13 mouse cellular contexts compared by ENCODE assay signal in genomic region chr5:135996162-135996561, GRCm38 (mm10). TPM values are rescaled to one million over a fixed set of nuclear protein-coding genes. Genes with fewer than 3 reads are reported as not detected.
DNase-seq lines count a peak whose midpoint lies in the region; ATAC-seq lines count a peak whose summit lies in the region.
"Had no signal": no experiment of that assay in that cellular context is flagged by ENCODE, and none has a peak within 500 bp of the region (broad histone marks: within the 10 kb centered on the region; RNA-seq: fewer than 3 reads in every experiment).

No protein-coding gene starts in this region.

- peaks cover 48% of the 10 kb centered on the region for H3K36me3 ChIP-seq in midbrain, embryonic 10.5 days
- peaks cover 8% of the 10 kb centered on the region; the same call in 1 of the 2 replicates for H3K36me3 ChIP-seq in midbrain, embryonic 11.5 days (ENCODE audit: control insufficient read depth, insufficient read depth, low read length)
- peaks cover 3% of the 10 kb centered on the region; the same call in 1 of the 2 replicates for H3K36me3 ChIP-seq in neural tube, embryonic 14.5 days (ENCODE audit: control insufficient read depth, insufficient read depth, low read length)

- no peaks in the 10 kb centered on the region for H3K27me3 ChIP-seq in midbrain, embryonic 10.5 days (ENCODE audit: low read depth, poor library complexity, severe bottlenecking)
- no peaks in the 10 kb centered on the region for H3K27me3 ChIP-seq in midbrain, embryonic 11.5 days (ENCODE audit: control insufficient read depth, insufficient read depth, low read length)
- no peaks in the 10 kb centered on the region for H3K27me3 ChIP-seq in neural tube, embryonic 14.5 days (ENCODE audit: control insufficient read depth, insufficient read depth, low read length)

- no peaks in the 10 kb centered on the region; the same call in 1 of the 2 replicates for H3K9me3 ChIP-seq in midbrain, embryonic 10.5 days (replicated peaks)
- H3K9me3 ChIP-seq in midbrain, embryonic 11.5 days (ENCODE audit: control insufficient read depth, low read length) = no peaks in the 10 kb centered on the region
- no peaks in the 10 kb centered on the region for H3K9me3 ChIP-seq in neural tube, embryonic 14.5 days (ENCODE audit: control insufficient read depth, low read length)

- H3K4me3 ChIP-seq in midbrain, embryonic 10.5 days = peak overlapping the region; percentile 87; the same call in 1 of the 2 replicates
- H3K4me3 ChIP-seq in midbrain, embryonic 11.5 days (ENCODE audit: low read depth, low read length) = no peak overlapping the region
- H3K4me3 ChIP-seq in neural tube, embryonic 14.5 days (ENCODE audit: low read depth, low read length) = no peak overlapping the region

- H3K27ac ChIP-seq in midbrain, embryonic 10.5 days (replicated peaks) = no peak overlapping the region
- no peak overlapping the region for H3K27ac ChIP-seq in midbrain, embryonic 11.5 days (ENCODE audit: low read depth, low read length)
- no peak overlapping the region for H3K27ac ChIP-seq in neural tube, embryonic 14.5 days (ENCODE audit: low read depth, low read length)

- no peak overlapping the region for H3K4me2 ChIP-seq in midbrain, embryonic 11.5 days
- H3K4me2 ChIP-seq in neural tube, embryonic 14.5 days (ENCODE audit: low read depth, low read length) = peak overlapping the region; percentile 59

- 93% methylated on average over 8 of the region's 8 CpGs for WGBS in midbrain, embryonic 10.5 days
- WGBS in midbrain, embryonic 11.5 days = 94% methylated on average over 8 of the region's 8 CpGs
- WGBS in neural tube, embryonic 14.5 days = 91% methylated on average over 8 of the region's 8 CpGs

- H3K9ac ChIP-seq in midbrain, embryonic 11.5 days (ENCODE audit: low read length) = no peak overlapping the region
- no peak overlapping the region; the same call in 1 of the 2 replicates for H3K9ac ChIP-seq in neural tube, embryonic 14.5 days (replicated peaks; ENCODE audit: low read depth, low read length)

- H3K4me1 ChIP-seq in midbrain, embryonic 10.5 days = peaks cover 12% of the 10 kb centered on the region
- peaks cover 6% of the 10 kb centered on the region for H3K4me1 ChIP-seq in midbrain, embryonic 11.5 days (ENCODE audit: control insufficient read depth, insufficient read depth, low read length)
- peaks cover 5% of the 10 kb centered on the region for H3K4me1 ChIP-seq in neural tube, embryonic 14.5 days (ENCODE audit: control insufficient read depth, insufficient read depth, low read length)

- intact Hi-C loops in heart, postnatal 14 days (cut with DNase I) = loop anchor here (2.0 kb wide), 1 partner anchor 13 kb away; no protein-coding TSS in a partner anchor

- ATAC-seq in midbrain, embryonic 11.5 days (ENCODE audit: low FRiP score) = no peak
- ATAC-seq in neural tube, embryonic 14.5 days (ENCODE audit: low read depth) = no peak
- ATAC-seq in granulocyte monocyte progenitor cell, adult 5-6 weeks (replicated peaks; ENCODE audit: poor library complexity, severe bottlenecking) = no peak
- ATAC-seq: CD4-positive, CD25-positive, alpha-beta regulatory T cell, adult 4 months had no signal

- DNase-seq in heart, adult 11 months = peak; percentile 78
- DNase-seq in heart, postnatal 14 days = no peak
- no peak for DNase-seq in midbrain, embryonic 10.5 days (ENCODE audit: low spot score)
- no peak for DNase-seq in midbrain, embryonic 11.5 days (ENCODE audit: low spot score, missing footprints)
- DNase-seq in gonadal fat pad, adult 2 months (ENCODE audit: low read depth) = peak; percentile 83
- DNase-seq in layer of hippocampus, postnatal 25 days (ENCODE audit: extremely low spot score in 1 of 2, low spot score in 1 of 2) = no peak
- DNase-seq: layer of hippocampus, postnatal 36 days; lung, postnatal 10 days; thymus, adult 2 months had no signal

RNA-seq across cellular contexts. Expression of gene Dtx2, which starts 1.6 kb away (rescaled TPM):
- total RNA-seq in heart, postnatal 14 days (2021) = 1 to 10 TPM; 8.5 to 8.9 TPM
- polyA plus RNA-seq in midbrain, embryonic 10.5 days (2016; fragmentation: Nextera tagmentation; extraction: Ambion mirVana) = 36.3 and 39.6 TPM in 2 replicates
- polyA plus RNA-seq in midbrain, embryonic 11.5 days (2014; fragmentation: Nextera tagmentation; extraction: Ambion mirVana) = 23.2 and 29.6 TPM in 2 replicates
- polyA plus RNA-seq in gonadal fat pad, adult 2 months (2012; rRNA removed) = 44.3 and 51.7 TPM in 2 replicates
- 18.9 and 23.3 TPM in 2 replicates for polyA plus RNA-seq in neural tube, embryonic 14.5 days (2014; fragmentation: Nextera tagmentation; extraction: Ambion mirVana)
- 1 to 10 TPM; 7.8 to 8.2 TPM for total RNA-seq in layer of hippocampus, postnatal 25 days (2021)
- 17.1 and 20.2 TPM in 2 replicates for total RNA-seq in granulocyte monocyte progenitor cell, adult 5-6 weeks (2014; fragmentation: Nextera tagmentation)
- 6.4 and 8.1 TPM in 2 replicates for total RNA-seq in granulocyte monocyte progenitor cell, adult 5-6 weeks (2017)

RNA-seq across cellular contexts. Expression of gene Zp3, which starts 16.3 kb away (rescaled TPM):
- total RNA-seq in heart, postnatal 14 days (2021) = not detected
- polyA plus RNA-seq in midbrain, embryonic 10.5 days (2016; fragmentation: Nextera tagmentation; extraction: Ambion mirVana) = 0.10 TPM in 1 of 2 replicates, not detected in the other
- not detected in 2 replicates for polyA plus RNA-seq in midbrain, embryonic 11.5 days (2014; fragmentation: Nextera tagmentation; extraction: Ambion mirVana)
- not detected in 2 replicates for polyA plus RNA-seq in gonadal fat pad, adult 2 months (2012; rRNA removed)
- 0.29 TPM in 1 of 2 replicates, not detected in the other for polyA plus RNA-seq in neural tube, embryonic 14.5 days (2014; fragmentation: Nextera tagmentation; extraction: Ambion mirVana)
- total RNA-seq in layer of hippocampus, postnatal 25 days (2021) = not detected
- total RNA-seq in granulocyte monocyte progenitor cell, adult 5-6 weeks (2014; fragmentation: Nextera tagmentation) = not detected in 2 replicates
- not detected in 2 replicates for total RNA-seq in granulocyte monocyte progenitor cell, adult 5-6 weeks (2017)
- total RNA-seq: gastrocnemius, adult 8-10 months; layer of hippocampus, postnatal 36 days had no signal
- polyA plus RNA-seq: CD4-positive, CD25-positive, alpha-beta regulatory T cell, adult 4 months had no signal

RNA-seq across cellular contexts. Expression of gene Ssc4d, which starts 21.8 kb away (rescaled TPM):
- total RNA-seq in heart, postnatal 14 days (2021) = 1 to 10 TPM in 1 of 2 experiments, under 1 TPM in 1; 0.41 to 1.3 TPM
- 1.7 TPM in 2 replicates for polyA plus RNA-seq in midbrain, embryonic 10.5 days (2016; fragmentation: Nextera tagmentation; extraction: Ambion mirVana)
- 0.68 and 0.86 TPM in 2 replicates for polyA plus RNA-seq in midbrain, embryonic 11.5 days (2014; fragmentation: Nextera tagmentation; extraction: Ambion mirVana)
- polyA plus RNA-seq in gonadal fat pad, adult 2 months (2012; rRNA removed) = 12.2 and 15.4 TPM in 2 replicates
- polyA plus RNA-seq in neural tube, embryonic 14.5 days (2014; fragmentation: Nextera tagmentation; extraction: Ambion mirVana) = 1.0 and 1.4 TPM in 2 replicates
- 1 to 10 TPM in 1 of 2 experiments, under 1 TPM in 1; 0.77 to 1.3 TPM for total RNA-seq in layer of hippocampus, postnatal 25 days (2021)
- total RNA-seq in granulocyte monocyte progenitor cell, adult 5-6 weeks (2014; fragmentation: Nextera tagmentation) = 1.8 and 5.0 TPM in 2 replicates
- total RNA-seq in granulocyte monocyte progenitor cell, adult 5-6 weeks (2017) = 0.90 TPM in 1 of 2 replicates, not detected in the other

RNA-seq across cellular contexts. Expression of gene Upk3b, which starts 42.1 kb away (rescaled TPM):
- total RNA-seq in heart, postnatal 14 days (2021) = 10 to 100 TPM; 24.8 to 26.5 TPM
- polyA plus RNA-seq in midbrain, embryonic 10.5 days (2016; fragmentation: Nextera tagmentation; extraction: Ambion mirVana) = 0.10 TPM in 1 of 2 replicates, not detected in the other
- not detected in 2 replicates for polyA plus RNA-seq in midbrain, embryonic 11.5 days (2014; fragmentation: Nextera tagmentation; extraction: Ambion mirVana)
- 29.6 and 32.1 TPM in 2 replicates for polyA plus RNA-seq in gonadal fat pad, adult 2 months (2012; rRNA removed)
- not detected in 2 replicates for polyA plus RNA-seq in neural tube, embryonic 14.5 days (2014; fragmentation: Nextera tagmentation; extraction: Ambion mirVana)
- not detected for total RNA-seq in layer of hippocampus, postnatal 25 days (2021)
- not detected in 2 replicates for total RNA-seq in granulocyte monocyte progenitor cell, adult 5-6 weeks (2014; fragmentation: Nextera tagmentation)
- 0.04 TPM in 1 of 2 replicates, not detected in the other for total RNA-seq in granulocyte monocyte progenitor cell, adult 5-6 weeks (2017)
- total RNA-seq: gastrocnemius, adult 8-10 months; layer of hippocampus, postnatal 36 days had no signal
- polyA plus RNA-seq: CD4-positive, CD25-positive, alpha-beta regulatory T cell, adult 4 months had no signal

RNA-seq across cellular contexts. Expression of gene Upk3bl, which starts 58.1 kb away (rescaled TPM):
- total RNA-seq in heart, postnatal 14 days (2021) = not detected
- polyA plus RNA-seq in midbrain, embryonic 10.5 days (2016; fragmentation: Nextera tagmentation; extraction: Ambion mirVana) = 0.50 and 0.72 TPM in 2 replicates
- polyA plus RNA-seq in midbrain, embryonic 11.5 days (2014; fragmentation: Nextera tagmentation; extraction: Ambion mirVana) = 0.29 and 0.88 TPM in 2 replicates
- 0.99 and 1.1 TPM in 2 replicates for polyA plus RNA-seq in gonadal fat pad, adult 2 months (2012; rRNA removed)
- polyA plus RNA-seq in neural tube, embryonic 14.5 days (2014; fragmentation: Nextera tagmentation; extraction: Ambion mirVana) = not detected in 2 replicates
- total RNA-seq in layer of hippocampus, postnatal 25 days (2021) = not detected
- total RNA-seq in granulocyte monocyte progenitor cell, adult 5-6 weeks (2014; fragmentation: Nextera tagmentation) = 5.6 TPM in 1 of 2 replicates, not detected in the other
- 1.7 TPM in 1 of 2 replicates, not detected in the other for total RNA-seq in granulocyte monocyte progenitor cell, adult 5-6 weeks (2017)
- total RNA-seq: gastrocnemius, adult 8-10 months; layer of hippocampus, postnatal 36 days had no signal
- polyA plus RNA-seq: CD4-positive, CD25-positive, alpha-beta regulatory T cell, adult 4 months had no signal

Comparison
In these comparisons a context has a peak if more than half of its experiments do, and no peak if none do; other contexts are left out.
1. DNase-seq: peak in heart, adult 11 months (single experiment) and gonadal fat pad, adult 2 months (single experiment); none in heart, postnatal 14 days (0 of 2), midbrain, embryonic 10.5 days (single experiment), midbrain, embryonic 11.5 days (single experiment) and layer of hippocampus, postnatal 25 days (0 of 2).